Mouse (Mus musculus) forebrain, postnatal 0 days (tissue): ENCODE measurements around the gene Zfp90. TPM values are rescaled to one million over a fixed set of nuclear protein-coding genes. Genes with fewer than 3 reads are reported as not detected.

ENCODE experiments used
- ATAC-seq: fragments of 200-750 bp; cut with Nextera tagmentation; 2 replicates; pipeline ENCODE4 v1.8.0; 2017; ENCODE audit warnings: mild to moderate bottlenecking, moderate library complexity
- DNase-seq: peaks from one replicate; pipeline ENCODE4 v3.0.0-alpha.2; 2015
- H3K27ac ChIP-seq: fragments of 300-500 bp; sonication (generic); 2 replicates; pipeline ENCODE4 v1.5.1; 2014; ENCODE audit warnings: low read depth, mild to moderate bottlenecking, antibody characterized with exemption, low read length, moderate library complexity, mixed read lengths
- H3K27me3 ChIP-seq: fragments of 300-500 bp; sonication (generic); 2 replicates; pipeline ENCODE4 v1.6.1; 2014; ENCODE audit warnings: mild to moderate bottlenecking, low read length, mixed read lengths; ENCODE audit not compliant: insufficient read depth
- H3K36me3 ChIP-seq: fragments of 300-500 bp; sonication (generic); 2 replicates; pipeline ENCODE4 v1.6.1; 2014; ENCODE audit warnings: mild to moderate bottlenecking, moderate library complexity; ENCODE audit not compliant: insufficient read depth
- H3K4me1 ChIP-seq: fragments of 300-500 bp; sonication (generic); 2 replicates; pipeline ENCODE4 v1.6.1; 2014; ENCODE audit warnings: antibody characterized with exemption; ENCODE audit not compliant: insufficient read depth
- H3K4me2 ChIP-seq: fragments of 300-500 bp; sonication (generic); 2 replicates; pipeline ENCODE4 v1.6.1; 2014; ENCODE audit warnings: low read depth, mild to moderate bottlenecking, moderate library complexity
- H3K4me3 ChIP-seq: fragments of 300-500 bp; sonication (generic); 2 replicates; pipeline ENCODE4 v1.5.1; 2014; ENCODE audit warnings: low read depth, low read length, mixed read lengths
- H3K9ac ChIP-seq: fragments of 300-500 bp; sonication (generic); 2 replicates; pipeline ENCODE4 v1.6.1; 2014; ENCODE audit warnings: mild to moderate bottlenecking
- H3K9me3 ChIP-seq: fragments of 300-500 bp; sonication (generic); 2 replicates; pipeline ENCODE4 v1.6.1; 2016; ENCODE audit warnings: low read length
- CTCF ChIP-seq: sonication (generic); IDR thresholded peaks from 2 replicates; pipeline ENCODE4 v1.5.1; 2016; ENCODE audit warnings: antibody characterized with exemption, control low read depth, low read depth
- WGBS: fragments of 180-500 bp; shearing (Covaris S2); extraction: QIAGEN DNeasy Blood & Tissue Kit; methylation state at CpG from one replicate; pipeline ENCODE4 v1.1.7; 2014; 5-methylcytosine and 5-hydroxymethylcytosine counted together
- polyA plus RNA-seq: library from polyadenylated mRNA; unstranded; fragments of >200 nt; fragmentation: Nextera tagmentation; extraction: Ambion mirVana; gene quantifications from 2 replicates; pipeline ENCODE4 v1.2.1, GENCODE M21; 2015
- total RNA-seq: library from RNA; depleted of rRNA; stranded (reverse); fragments of >200 nt; gene quantifications from 2 replicates; pipeline ENCODE4 v1.2.3, GENCODE M21; 2014

Zfp90 gene
- total and polyA plus RNA-seq, 2 experiments from 2014 or later = 36.7 to 38.0 TPM

GRCm38 (mm10) chr8:106432954-106433570 lies 17.9 kb downstream of the Zfp90 start:
- DNase-seq (peak; percentile 93), ATAC-seq (peak; percentile 86)
- no peak overlapping the region for H3K9ac ChIP-seq
- no peaks in the 10 kb centered on the region for H3K9me3 ChIP-seq
- H3K4me2 ChIP-seq = peak overlapping the region; percentile 52
- peak; percentile 99 for TF ChIP-seq CTCF
- no peak overlapping the region for H3K27ac ChIP-seq
- WGBS = 9% methylated on average over 20 of the region's 20 CpGs
- no peaks in the 10 kb centered on the region for H3K27me3 ChIP-seq
- H3K36me3 ChIP-seq = no peaks in the 10 kb centered on the region; the same call in 1 of the 2 replicates
- H3K4me1 ChIP-seq = no peaks in the 10 kb centered on the region
- H3K4me3 ChIP-seq = peak overlapping the region; percentile 30

- Histone ChIP-seq H3K4me2 (peak overlapping the region; percentile 52; the same call in 1 of the 2 replicates), H3K27me3 (no peaks in the 10 kb centered on the region), H3K9ac (no peak overlapping the region), H3K4me3 (no peak overlapping the region), H3K9me3 (no peaks in the 10 kb centered on the region), H3K4me1 (no peaks in the 10 kb centered on the region), H3K36me3 (no peaks in the 10 kb centered on the region), H3K27ac (no peak overlapping the region)
- ATAC-seq (no peak), DNase-seq (no peak)
- WGBS = 47% methylated on average over 1 of the region's 1 CpGs
- TF ChIP-seq CTCF = no peak
Observed at GRCm38 (mm10) chr8:106433667-106434066, 18.5 kb downstream of the Zfp90 start.

- Histone ChIP-seq H3K27me3 (no peaks in the 10 kb centered on the region), H3K9me3 (no peaks in the 10 kb centered on the region), H3K4me1 (no peaks in the 10 kb centered on the region), H3K36me3 (no peaks in the 10 kb centered on the region), H3K4me3 (no peak overlapping the region), H3K27ac (no peak overlapping the region), H3K4me2 (no peak overlapping the region), H3K9ac (no peak overlapping the region)
- TF ChIP-seq CTCF = no peak
- no peak for DNase-seq
- ATAC-seq = peak; percentile 47
- WGBS = 41% methylated on average over 3 of the region's 3 CpGs
Observed at GRCm38 (mm10) chr8:106437781-106438180, 22.7 kb downstream of the Zfp90 start.

- no peak overlapping the region for H3K27ac ChIP-seq
- DNase-seq (no peak), ATAC-seq (no peak)
- H3K4me1 ChIP-seq = no peaks in the 10 kb centered on the region
- H3K4me2 ChIP-seq = no peak overlapping the region
- 88% methylated on average over 3 of the region's 3 CpGs for WGBS
- TF ChIP-seq CTCF = no peak
- H3K4me3 ChIP-seq = no peak overlapping the region
- H3K9me3 ChIP-seq = no peaks in the 10 kb centered on the region
- no peaks in the 10 kb centered on the region for H3K27me3 ChIP-seq
- H3K9ac ChIP-seq = no peak overlapping the region
- H3K36me3 ChIP-seq = no peaks in the 10 kb centered on the region
Observed at GRCm38 (mm10) chr8:106440146-106440545, 25.0 kb downstream of the Zfp90 start.

- DNase-seq (no peak), ATAC-seq (no peak)
- Histone ChIP-seq H3K9ac (no peak overlapping the region), H3K4me3 (no peak overlapping the region), H3K4me2 (no peak overlapping the region), H3K4me1 (no peaks in the 10 kb centered on the region), H3K27me3 (no peaks in the 10 kb centered on the region), H3K9me3 (no peaks in the 10 kb centered on the region), H3K36me3 (no peaks in the 10 kb centered on the region), H3K27ac (no peak overlapping the region)
- WGBS = 87% methylated on average over 1 of the region's 1 CpGs
- no peak for TF ChIP-seq CTCF
Observed at GRCm38 (mm10) chr8:106442740-106443139, 27.6 kb downstream of the Zfp90 start.

GRCm38 (mm10) chr8:106451301-106452085 lies 36.4 kb downstream of the Zfp90 start:
- no peak for ATAC-seq
- 66% methylated on average over 6 of the region's 6 CpGs for WGBS

More at GRCm38 (mm10) chr8:106451301-106452085, 36.4 kb downstream of the Zfp90 start:
- no peak for TF ChIP-seq CTCF
- Histone ChIP-seq H3K27me3 (no peaks in the 10 kb centered on the region), H3K27ac (no peak overlapping the region), H3K4me1 (no peaks in the 10 kb centered on the region), H3K9me3 (no peaks in the 10 kb centered on the region), H3K4me2 (no peak overlapping the region), H3K36me3 (no peaks in the 10 kb centered on the region), H3K4me3 (no peak overlapping the region), H3K9ac (no peak overlapping the region)
- no peak for DNase-seq
